Mouse (Mus musculus) hindbrain, embryonic 11.5 days (tissue): Measurements from ENCODE around the gene Ltb4r2. TPM values are rescaled to one million over a fixed set of nuclear protein-coding genes. Genes with fewer than 3 reads are reported as not detected.
A peak's percentile ranks its signal among the peaks of the same experiment; 100 is the strongest.

ENCODE experiments used
- ATAC-seq: fragments of 200-750 bp; cut with Nextera tagmentation; 2 replicates; pipeline ENCODE4 v1.8.0; 2017; ENCODE audit warnings: mild to moderate bottlenecking, moderate TSS enrichment, moderate library complexity; ENCODE audit not compliant: low FRiP score
- DNase-seq: peaks from one replicate; pipeline ENCODE4 v3.0.0-alpha.2; 2015; ENCODE audit warnings: low spot score
- H3K27ac ChIP-seq: fragments of 300-500 bp; sonication (generic); 2 replicates; pipeline ENCODE4 v1.5.1; 2014; ENCODE audit warnings: mild to moderate bottlenecking, low read depth, low read length
- H3K27me3 ChIP-seq: fragments of 300-500 bp; sonication (generic); 2 replicates; pipeline ENCODE4 v1.6.1; 2014; ENCODE audit warnings: mild to moderate bottlenecking, low read length, moderate library complexity, mixed read lengths; ENCODE audit not compliant: control insufficient read depth, insufficient read depth
- H3K36me3 ChIP-seq: fragments of 300-500 bp; sonication (generic); 2 replicates; pipeline ENCODE4 v1.6.1; 2014; ENCODE audit warnings: mild to moderate bottlenecking, low read length, moderate library complexity, mixed read lengths; ENCODE audit not compliant: control insufficient read depth, insufficient read depth
- H3K4me1 ChIP-seq: fragments of 300-500 bp; sonication (generic); replicated peaks from 2 replicates; pipeline ENCODE4 v1.6.1; 2014; ENCODE audit warnings: low read length, mixed read lengths; ENCODE audit not compliant: control insufficient read depth, insufficient read depth
- H3K4me2 ChIP-seq: fragments of 300-500 bp; sonication (generic); replicated peaks from 2 replicates; pipeline ENCODE4 v1.6.1; 2014; ENCODE audit warnings: mild to moderate bottlenecking, low read depth, low read length
- H3K4me3 ChIP-seq: fragments of 300-500 bp; sonication (generic); 2 replicates; pipeline ENCODE4 v1.5.1; 2014; ENCODE audit warnings: low read depth, low read length
- H3K9ac ChIP-seq: fragments of 300-500 bp; sonication (generic); 2 replicates; pipeline ENCODE4 v1.6.1; 2014; ENCODE audit warnings: low read depth, low read length
- H3K9me3 ChIP-seq: fragments of 300-500 bp; sonication (generic); 2 replicates; pipeline ENCODE4 v1.6.1; 2016; ENCODE audit warnings: low read length; ENCODE audit not compliant: control insufficient read depth
- WGBS: fragments of 180-500 bp; shearing (Covaris S2); extraction: QIAGEN DNeasy Blood & Tissue Kit; methylation state at CpG from one replicate; pipeline ENCODE4 v1.1.7; 2014; 5-methylcytosine and 5-hydroxymethylcytosine counted together
- polyA plus RNA-seq: library from polyadenylated mRNA; unstranded; fragments of >200 nt; fragmentation: Nextera tagmentation; extraction: Ambion mirVana; gene quantifications from 2 replicates; pipeline ENCODE4 v1.2.1, GENCODE M21; 2014

Ltb4r2 gene
- polyA plus RNA-seq, 1 experiment from 2014 or later = 0.62 TPM

DNA sequence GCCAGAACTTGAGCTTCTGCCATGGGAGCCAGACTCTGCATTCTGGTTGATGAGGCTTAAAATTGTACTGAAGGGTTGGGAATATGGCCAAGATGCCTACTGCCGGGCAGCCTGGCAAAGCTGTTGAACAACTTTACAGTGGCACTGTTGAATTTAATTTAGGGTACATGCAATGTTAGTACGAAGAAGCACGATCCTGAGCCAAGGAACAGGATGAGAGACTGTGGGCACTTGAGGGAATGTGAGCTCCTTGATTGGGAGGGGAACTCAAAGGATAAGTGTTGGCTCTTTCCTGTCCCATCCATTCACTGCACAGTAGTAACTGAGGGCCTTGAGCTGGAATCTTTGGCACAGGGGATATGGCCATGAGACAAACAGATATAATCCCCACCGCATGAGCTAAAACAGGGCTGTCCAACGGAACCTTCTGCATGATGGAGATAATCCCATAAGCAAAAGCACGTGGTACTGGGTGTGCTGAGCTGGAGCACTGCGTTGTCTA lies 30.6 kb upstream of the Ltb4r2 start:
- Histone ChIP-seq H3K36me3 (no peaks in the 10 kb centered on the region), H3K27me3 (no peaks in the 10 kb centered on the region), H3K27ac (no peak overlapping the region), H3K4me1 (no peaks in the 10 kb centered on the region), H3K4me3 (no peak overlapping the region), H3K9me3 (no peaks in the 10 kb centered on the region), H3K4me2 (no peak overlapping the region), H3K9ac (no peak overlapping the region)
- 81% methylated on average over 7 of the region's 7 CpGs for WGBS
- DNase-seq (no peak), ATAC-seq (no peak)

DNA sequence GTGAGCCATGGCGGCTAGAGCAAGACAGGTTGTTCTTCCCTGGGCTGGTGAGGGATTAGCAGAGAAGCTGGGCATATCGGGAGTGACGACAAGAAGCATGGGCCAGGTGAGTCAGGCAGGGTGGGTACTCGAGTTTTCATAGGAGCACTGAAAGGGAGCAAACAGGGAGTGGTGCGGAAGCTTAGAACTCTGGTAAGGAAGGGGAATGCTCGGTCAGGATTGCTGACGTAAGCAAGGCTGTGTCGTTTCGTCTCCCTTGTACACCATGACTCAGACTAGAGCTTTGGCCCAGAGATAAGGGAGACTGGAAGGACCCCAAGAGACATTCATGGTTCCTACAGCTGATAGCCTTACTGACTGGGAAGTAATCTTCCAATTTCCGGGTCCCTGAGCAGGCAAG lies 27.3 kb upstream of the Ltb4r2 start:
- 83% methylated on average over 10 of the region's 10 CpGs for WGBS
- no peak for ATAC-seq
- no peaks in the 10 kb centered on the region for H3K27me3 ChIP-seq
- no peak overlapping the region for H3K9ac ChIP-seq
- H3K4me3 ChIP-seq = no peak overlapping the region
- H3K4me2 ChIP-seq = no peak overlapping the region
- H3K9me3 ChIP-seq = no peaks in the 10 kb centered on the region
- DNase-seq = no peak
- no peaks in the 10 kb centered on the region for H3K36me3 ChIP-seq
- no peaks in the 10 kb centered on the region for H3K4me1 ChIP-seq
- H3K27ac ChIP-seq = no peak overlapping the region

DNA sequence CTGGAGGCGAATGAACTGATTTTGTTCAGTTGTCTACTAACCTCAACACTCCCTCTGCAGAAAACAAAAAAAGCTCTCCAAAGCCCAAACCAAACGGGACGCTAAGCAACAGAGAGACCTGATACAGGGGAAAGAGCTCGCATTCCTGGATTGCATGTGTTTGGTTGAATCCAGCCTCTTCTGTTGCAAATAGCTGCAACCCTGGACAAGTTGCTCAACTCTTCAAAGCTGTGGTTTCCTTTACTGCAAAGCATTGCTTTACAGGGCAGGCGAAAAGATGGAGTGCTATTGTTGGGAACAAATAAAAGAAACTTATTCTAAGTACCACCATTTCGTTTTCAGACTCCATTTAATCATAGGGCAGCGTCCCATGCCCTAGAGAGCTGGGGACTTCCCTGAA lies 26.4 kb upstream of the Ltb4r2 start:
- Histone ChIP-seq H3K4me1 (no peaks in the 10 kb centered on the region), H3K27ac (no peak overlapping the region), H3K9ac (no peak overlapping the region), H3K4me3 (no peak overlapping the region), H3K27me3 (no peaks in the 10 kb centered on the region), H3K36me3 (no peaks in the 10 kb centered on the region), H3K4me2 (no peak overlapping the region), H3K9me3 (no peaks in the 10 kb centered on the region)
- ATAC-seq = no peak
- no peak for DNase-seq
- WGBS = 75% methylated on average over 7 of the region's 7 CpGs

DNA sequence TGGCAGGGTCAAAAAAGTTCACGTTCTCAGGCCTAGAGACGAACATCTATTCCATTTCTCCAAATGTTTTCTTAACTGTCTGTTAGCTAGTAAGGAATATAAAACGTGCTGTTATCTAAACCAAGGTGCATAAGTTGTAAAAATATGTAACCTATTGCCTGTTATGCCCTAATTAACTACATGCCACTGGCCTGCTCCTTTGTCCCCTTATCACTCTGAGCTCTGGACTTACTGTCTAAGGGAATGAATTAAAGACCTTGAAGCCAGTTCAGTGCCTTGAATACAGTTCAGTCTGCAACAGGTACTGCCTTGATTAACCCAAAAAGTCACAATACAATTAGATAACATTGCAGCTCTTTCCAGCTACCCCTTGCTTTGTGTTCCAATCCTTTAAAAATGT lies 25.9 kb upstream of the Ltb4r2 start:
- no peaks in the 10 kb centered on the region for H3K9me3 ChIP-seq
- no peak overlapping the region for H3K4me3 ChIP-seq
- ATAC-seq = no peak
- 78% methylated on average over 3 of the region's 3 CpGs for WGBS
- no peak for DNase-seq
- no peaks in the 10 kb centered on the region for H3K27me3 ChIP-seq
- H3K4me1 ChIP-seq = no peaks in the 10 kb centered on the region
- H3K9ac ChIP-seq = no peak overlapping the region
- H3K4me2 ChIP-seq = no peak overlapping the region
- H3K36me3 ChIP-seq = 0 out of 2 replicates have a peak, but pooled peaks cover 2% of the 10 kb centered on the region
- no peak overlapping the region for H3K27ac ChIP-seq

DNA sequence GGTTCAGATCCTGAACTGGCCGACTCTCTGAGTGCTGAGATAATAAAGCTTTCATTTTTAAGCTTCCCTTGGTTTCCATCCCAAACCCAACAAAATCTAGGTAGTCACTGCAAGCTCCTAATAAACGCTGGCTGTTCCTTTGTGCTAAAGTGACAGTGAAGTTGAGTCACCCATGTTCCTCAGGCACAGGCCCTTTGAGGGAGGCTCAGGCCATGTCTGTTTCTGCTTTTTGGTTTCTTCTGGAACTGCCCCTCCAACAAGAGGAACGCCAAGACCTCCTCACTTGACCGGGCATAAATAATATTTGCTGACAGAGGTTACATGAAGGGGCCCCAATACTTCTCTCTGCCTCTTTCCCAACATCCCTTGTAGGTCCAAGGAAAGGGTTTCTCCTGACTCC lies 25.5 kb upstream of the Ltb4r2 start:
- ATAC-seq = no peak
- no peak overlapping the region for H3K27ac ChIP-seq
- H3K27me3 ChIP-seq = no peaks in the 10 kb centered on the region
- no peaks in the 10 kb centered on the region for H3K4me1 ChIP-seq
- no peaks in the 10 kb centered on the region for H3K9me3 ChIP-seq
- no peak overlapping the region for H3K4me2 ChIP-seq
- 88% methylated on average over 4 of the region's 4 CpGs for WGBS
- no peak overlapping the region for H3K9ac ChIP-seq
- no peak for DNase-seq
- no peak overlapping the region for H3K4me3 ChIP-seq
- H3K36me3 ChIP-seq = 0 out of 2 replicates have a peak, but pooled peaks cover 2% of the 10 kb centered on the region

DNA sequence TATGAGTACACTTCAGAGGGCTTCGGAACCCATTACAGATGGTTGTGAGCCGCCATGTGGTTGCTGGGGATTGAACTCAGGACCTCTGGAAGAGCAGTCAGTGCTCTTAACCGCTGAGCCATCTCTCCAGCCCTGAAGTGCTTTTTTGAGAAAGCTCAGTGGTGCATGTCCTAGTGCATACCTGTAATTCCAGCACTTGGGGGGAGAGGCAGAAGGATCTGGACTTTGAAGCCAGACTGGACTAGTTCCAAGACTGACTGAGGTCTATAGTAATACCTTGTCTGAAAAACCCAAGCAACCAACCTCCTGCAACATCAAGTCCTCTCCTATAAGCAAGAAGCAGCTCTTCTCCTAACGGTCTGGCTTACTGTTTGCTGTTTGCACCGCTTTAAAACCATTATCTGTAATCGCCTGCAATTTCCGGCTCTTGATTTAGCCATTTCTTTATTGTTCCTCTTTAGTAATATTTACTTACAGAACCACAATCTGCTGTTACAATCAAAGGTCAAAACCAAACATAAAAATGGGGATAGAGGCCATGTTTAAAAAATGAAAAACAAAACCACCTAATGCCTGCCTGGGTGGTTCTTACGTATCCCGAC lies 24.0 kb upstream of the Ltb4r2 start:
- Histone ChIP-seq H3K27me3 (no peaks in the 10 kb centered on the region), H3K4me3 (no peak overlapping the region), H3K4me1 (no peaks in the 10 kb centered on the region), H3K27ac (no peak overlapping the region), H3K4me2 (no peak overlapping the region), H3K36me3 (0 out of 2 replicates have a peak, but pooled peaks cover 2% of the 10 kb centered on the region), H3K9ac (no peak overlapping the region), H3K9me3 (no peaks in the 10 kb centered on the region)
- DNase-seq (no peak), ATAC-seq (no peak)
- WGBS = 88% methylated on average over 9 of the region's 9 CpGs

DNA sequence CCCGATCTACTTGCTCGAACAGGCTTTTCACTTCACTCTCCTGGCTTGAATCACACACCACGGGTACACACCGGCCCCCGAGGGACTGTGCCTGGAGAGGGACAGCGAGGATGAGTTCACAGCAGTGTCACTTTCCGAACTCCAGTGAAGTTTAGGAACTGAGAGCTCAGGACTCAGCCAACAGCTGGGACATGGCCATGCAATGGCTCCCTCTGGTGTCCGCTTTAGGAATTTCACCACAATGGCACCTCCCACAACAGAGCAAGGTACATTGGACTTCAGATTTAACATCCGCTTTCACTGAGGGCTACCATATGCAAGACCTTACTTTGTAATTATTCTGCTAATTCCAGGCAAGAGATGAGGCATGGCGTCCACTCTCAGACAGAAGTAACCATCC lies 17.5 kb upstream of the Ltb4r2 start:
- no peak overlapping the region for H3K4me2 ChIP-seq
- 16% methylated on average over 10 of the region's 10 CpGs for WGBS

DNA sequence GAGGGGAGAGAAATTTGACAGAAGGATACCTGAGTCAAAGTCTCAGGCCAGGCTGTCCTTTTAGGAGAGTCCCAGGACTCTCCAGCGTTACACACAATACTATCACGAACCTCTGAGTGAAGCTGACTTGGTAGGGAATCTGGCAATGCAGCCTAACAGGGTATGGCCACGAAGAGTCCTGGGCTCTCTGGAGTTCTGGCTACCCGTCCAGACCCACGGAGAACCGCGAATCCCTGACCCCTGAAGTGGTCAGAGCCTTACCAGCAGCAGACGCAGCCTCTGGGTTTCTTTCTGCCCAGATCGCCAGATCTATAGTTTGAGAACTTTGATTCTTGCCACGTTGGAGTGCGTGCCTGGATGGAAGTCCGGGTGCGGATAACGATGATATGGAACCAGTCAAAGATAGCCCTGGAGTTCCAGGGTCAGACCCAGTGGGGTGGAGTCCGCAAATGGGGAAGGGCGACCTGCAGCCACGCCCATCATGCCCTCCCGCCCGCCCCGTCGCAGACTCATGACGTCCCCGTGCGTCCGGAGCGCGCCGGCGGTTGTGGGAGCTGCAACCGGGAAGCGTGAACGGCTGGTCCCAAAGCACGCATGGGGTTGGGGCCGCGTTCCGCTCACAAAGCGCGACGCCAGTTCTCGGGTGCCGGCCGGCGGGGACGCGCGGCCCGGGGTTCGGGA lies 15.9 kb upstream of the Ltb4r2 start, which contains the start of the genes Dhrs1 and Nop9:
TSS of gene Dhrs1 (minus strand) at position 511 of the 681 bp plus-strand sequence.
TSS of gene Nop9 (plus strand) at position 514 of the 681 bp plus-strand sequence.
- Histone ChIP-seq H3K9ac (peak within 1 kb of the TSS; percentile 81), H3K4me3 (peak within 1 kb of the TSS; percentile 93), H3K9me3 (no peaks in the 10 kb centered on the region), H3K36me3 (no peaks in the 10 kb centered on the region), H3K4me2 (peak within 1 kb of the TSS; percentile 71), H3K4me1 (peaks cover 3% of the 10 kb centered on the region; the same call in 1 of the 2 replicates), H3K27me3 (no peaks in the 10 kb centered on the region), H3K27ac (no peak within 1 kb of the TSS)
- ATAC-seq = peak; percentile 83
- WGBS = 2% methylated on average over 38 of the region's 48 CpGs
- peak; percentile 90 for DNase-seq

More for the DNA sequence above, 17.5 kb upstream of the Ltb4r2 start:
- H3K9me3 ChIP-seq = no peaks in the 10 kb centered on the region
- 0 out of 2 replicates have a peak, but pooled peaks cover 2% of the 10 kb centered on the region for H3K36me3 ChIP-seq
- ATAC-seq (peak; percentile 63; the same call in 1 of the 2 replicates), DNase-seq (peak; percentile 92)
- no peak overlapping the region for H3K4me3 ChIP-seq
- no peak overlapping the region for H3K27ac ChIP-seq
- H3K4me1 ChIP-seq = peaks cover 3% of the 10 kb centered on the region; the same call in 1 of the 2 replicates
- no peaks in the 10 kb centered on the region for H3K27me3 ChIP-seq
- no peak overlapping the region for H3K9ac ChIP-seq
